Mouse (Mus musculus): ENCODE results near the gene Kcnk7.

The Kcnk7 gene

GRCm38 (mm10) chr19:5725767-5726515 lies 21.8 kb downstream of the Kcnk7 start, which contains the start of gene Ehbp1l1:
Ehbp1l1 (minus strand) TSS chr19:5726317.
- DNase-seq = peak; percentile 85

DNA sequence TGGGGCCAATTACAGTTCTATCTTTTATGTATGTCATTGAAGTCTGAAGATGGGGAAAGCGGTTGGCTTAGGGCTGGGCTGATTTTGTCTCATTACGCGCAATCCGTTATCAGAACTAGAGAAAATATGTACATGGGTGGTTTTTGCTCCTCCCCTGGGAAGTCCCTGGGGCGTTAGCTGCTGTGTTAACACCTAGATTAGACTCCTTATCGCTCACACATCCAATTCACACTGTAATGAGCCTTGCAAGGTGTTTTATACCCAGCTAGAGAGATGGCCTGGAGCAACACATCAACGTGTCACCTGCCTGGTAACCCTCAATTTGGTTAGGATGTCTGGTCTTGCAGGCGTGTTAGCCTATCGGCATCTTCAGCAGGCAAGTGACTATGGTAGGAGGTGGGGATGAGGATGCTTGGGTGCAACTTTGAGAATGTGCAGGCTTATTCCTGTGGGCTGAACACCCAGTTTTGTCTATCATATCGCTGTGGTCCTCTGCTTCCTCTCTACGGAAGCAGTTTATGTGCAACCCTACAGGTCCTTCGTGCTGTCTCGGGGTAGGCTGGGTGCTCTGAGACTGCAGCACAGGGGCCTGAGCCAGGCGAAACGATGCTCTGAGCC lies 22.9 kb downstream of the Kcnk7 start:
- DNase-seq = peak; percentile 36

DNA sequence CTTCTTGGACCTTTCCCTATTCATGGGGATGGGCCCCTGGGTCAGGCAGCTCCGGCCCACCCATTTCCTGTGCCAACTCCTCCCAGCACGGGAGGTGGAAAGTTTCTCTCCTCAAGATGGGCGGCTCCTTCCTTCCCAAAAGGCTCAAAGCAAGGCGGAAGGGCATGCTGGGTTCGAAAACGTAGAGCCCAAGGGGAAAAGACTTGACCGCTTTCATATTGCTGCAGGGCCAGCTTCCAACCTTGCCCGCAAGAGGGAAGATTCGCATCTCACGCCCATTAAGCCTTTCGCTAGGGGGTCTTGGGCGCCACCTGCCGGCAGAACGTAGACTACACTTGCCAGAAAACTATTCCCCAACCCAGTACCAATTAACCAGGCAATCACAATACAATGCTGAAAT lies 23.5 kb downstream of the Kcnk7 start:
- DNase-seq = peak; percentile 92

DNA sequence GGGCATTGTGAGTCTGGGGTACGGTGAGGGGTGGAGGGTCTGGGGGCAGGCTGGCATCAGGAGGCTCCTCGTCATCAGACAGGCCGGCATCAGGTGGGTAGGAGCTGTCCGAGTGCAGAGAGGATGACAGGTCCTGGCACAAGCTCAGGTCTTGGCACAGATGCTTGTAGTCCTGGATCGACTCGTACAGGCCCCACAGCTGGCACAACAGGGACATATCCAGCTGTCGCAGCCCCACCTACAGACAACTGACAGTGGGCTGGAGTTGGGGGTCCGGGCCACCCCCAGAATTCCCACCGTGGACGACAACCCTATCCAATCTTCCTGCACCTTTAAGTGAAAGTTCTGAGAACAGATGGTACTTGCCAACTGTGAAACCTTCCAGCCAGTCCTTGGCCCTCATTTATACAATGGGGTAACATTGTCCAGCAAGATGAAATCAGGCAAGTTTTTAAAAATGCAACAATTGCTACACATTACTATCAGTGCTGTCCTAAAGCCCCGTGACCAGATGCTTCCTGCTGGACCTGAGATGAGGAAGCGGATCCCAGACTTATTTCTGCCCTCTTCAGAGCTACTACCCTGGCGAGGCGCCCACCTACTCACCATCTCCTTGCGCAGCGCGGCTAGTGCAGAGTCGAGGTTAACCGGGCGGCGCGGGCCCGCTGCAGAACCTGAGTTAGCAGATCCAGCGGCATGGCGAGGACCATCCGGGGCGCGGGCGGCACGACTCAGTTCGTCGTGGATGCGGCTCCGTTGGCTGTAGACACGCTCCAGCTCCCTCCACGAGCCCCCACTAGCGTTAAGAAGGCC lies 24.7 kb downstream of the Kcnk7 start:
- DNase-seq = peak; percentile 66

DNA sequence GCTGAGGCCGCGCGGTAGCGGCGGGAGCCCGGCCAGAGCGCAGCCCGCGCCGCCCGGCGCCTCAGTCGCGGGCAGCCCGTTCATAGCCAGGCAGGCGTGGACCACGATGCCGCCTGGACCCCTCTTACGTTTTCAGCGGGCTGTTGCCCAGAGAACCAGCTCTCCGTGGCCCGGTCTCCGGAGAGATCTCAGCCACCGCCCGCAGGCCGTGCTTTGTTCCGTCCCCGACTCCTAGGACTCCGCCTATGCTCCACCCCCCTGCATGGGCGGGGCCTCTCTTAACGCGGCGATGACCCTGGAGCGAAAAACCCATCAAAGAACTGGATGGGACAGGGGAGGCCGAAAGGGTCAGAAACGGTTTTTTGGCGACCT lies 25.3 kb downstream of the Kcnk7 start, which contains the start of gene Fam89b:
Fam89b (minus strand) TSS at position 210 of the 372 bp plus-strand sequence.
- DNase-seq = peak; percentile 96

DNA sequence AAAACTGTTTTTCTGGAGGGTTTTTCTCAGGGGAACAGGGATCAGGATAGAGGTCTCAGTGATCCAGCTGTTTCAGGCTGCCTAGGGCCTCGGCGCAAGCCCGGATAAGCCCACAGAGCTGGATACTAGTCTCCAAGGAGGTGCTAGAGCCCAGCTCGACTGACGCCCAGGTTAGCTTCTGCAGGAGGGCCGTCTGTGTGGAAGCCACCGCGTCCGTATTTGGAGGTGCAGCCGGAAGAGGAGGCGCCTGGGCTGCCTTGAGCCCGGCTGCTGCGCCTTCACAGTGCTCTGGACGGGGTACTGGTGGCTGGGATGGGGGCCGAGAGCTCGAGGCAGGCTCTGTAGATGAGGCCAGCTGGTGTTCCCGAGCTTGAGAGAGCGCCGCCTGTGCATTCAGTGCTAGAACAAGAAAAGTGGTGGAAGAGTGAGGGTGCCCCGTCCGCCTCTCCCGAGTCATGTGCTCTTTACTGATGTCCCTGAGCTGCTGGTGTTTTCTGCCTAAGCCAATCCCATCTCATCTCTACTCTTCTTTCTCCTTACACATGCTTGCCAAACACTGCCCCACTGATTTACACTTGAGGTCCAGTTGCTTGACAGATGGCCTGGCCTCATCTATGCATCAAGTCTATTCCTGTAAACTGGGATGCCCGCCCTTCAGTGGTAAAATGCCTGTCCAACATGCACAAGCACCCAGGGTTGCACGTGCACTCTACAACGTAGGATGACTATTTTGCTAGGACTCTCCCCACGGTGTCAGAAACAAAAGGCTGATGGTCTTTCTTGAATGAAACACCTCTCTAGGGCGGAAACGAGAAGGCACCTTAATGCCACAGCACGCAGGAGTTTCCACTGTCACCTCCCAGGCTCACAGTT lies 26.4 kb downstream of the Kcnk7 start:
- DNase-seq = peak; percentile 50

GRCm38 (mm10) chr19:5731264-5731978 lies 27.3 kb downstream of the Kcnk7 start:
- peak; percentile 97 for DNase-seq

GRCm38 (mm10) chr19:5734325-5734724 lies 30.2 kb downstream of the Kcnk7 start:
- no peak for DNase-seq

DNA sequence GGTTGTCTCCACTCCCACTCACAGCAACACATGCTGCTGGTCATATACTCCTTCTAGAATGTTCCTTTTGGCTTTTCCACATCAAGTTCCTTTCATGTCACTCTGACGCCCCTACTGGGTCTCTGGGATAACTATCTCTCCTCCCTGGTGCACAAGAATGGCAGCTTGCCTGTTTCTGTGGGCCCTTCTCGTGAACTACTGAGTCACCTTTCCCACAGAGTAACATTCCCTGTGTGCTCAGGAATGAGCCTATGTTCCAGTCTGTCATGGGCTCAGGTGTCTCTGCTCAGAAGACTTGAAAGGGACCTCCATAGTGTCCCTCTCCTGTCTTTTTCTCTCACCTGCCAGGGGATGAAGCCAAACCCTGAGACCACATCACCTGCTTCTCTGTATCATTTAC lies 35.3 kb downstream of the Kcnk7 start:
- DNase-seq = no peak

- peak; percentile 81 for DNase-seq
Observed at GRCm38 (mm10) chr19:5740320-5741317, 36.5 kb downstream of the Kcnk7 start, which contains the start of gene Ltbp3. Ltbp3 (plus strand) TSS chr19:5740904.

GRCm38 (mm10) chr19:5741641-5742240 lies 37.6 kb downstream of the Kcnk7 start:
- DNase-seq = peak; percentile 76

GRCm38 (mm10) chr19:5742241-5742641 lies 38.1 kb downstream of the Kcnk7 start:
- no peak for DNase-seq

DNA sequence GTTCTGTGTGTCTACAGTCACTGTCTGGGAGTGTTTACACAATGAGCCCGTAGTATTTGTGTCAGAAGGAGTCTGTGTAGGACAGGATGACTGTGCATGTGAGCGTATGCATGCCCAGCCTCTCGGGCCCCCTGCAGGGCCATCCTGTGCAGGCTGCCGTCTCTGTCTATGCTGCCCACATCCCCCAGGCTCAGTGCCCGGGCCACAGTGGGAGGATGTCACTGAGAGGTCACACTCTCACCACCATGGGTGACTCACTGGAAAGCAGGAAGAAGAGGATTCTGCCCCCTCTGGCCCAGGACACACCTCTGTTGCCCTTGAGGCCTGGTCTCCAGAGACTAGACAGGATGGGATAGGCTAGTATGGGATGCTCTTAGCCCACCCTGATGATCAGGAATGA lies 39.4 kb downstream of the Kcnk7 start:
- no peak for DNase-seq

DNA sequence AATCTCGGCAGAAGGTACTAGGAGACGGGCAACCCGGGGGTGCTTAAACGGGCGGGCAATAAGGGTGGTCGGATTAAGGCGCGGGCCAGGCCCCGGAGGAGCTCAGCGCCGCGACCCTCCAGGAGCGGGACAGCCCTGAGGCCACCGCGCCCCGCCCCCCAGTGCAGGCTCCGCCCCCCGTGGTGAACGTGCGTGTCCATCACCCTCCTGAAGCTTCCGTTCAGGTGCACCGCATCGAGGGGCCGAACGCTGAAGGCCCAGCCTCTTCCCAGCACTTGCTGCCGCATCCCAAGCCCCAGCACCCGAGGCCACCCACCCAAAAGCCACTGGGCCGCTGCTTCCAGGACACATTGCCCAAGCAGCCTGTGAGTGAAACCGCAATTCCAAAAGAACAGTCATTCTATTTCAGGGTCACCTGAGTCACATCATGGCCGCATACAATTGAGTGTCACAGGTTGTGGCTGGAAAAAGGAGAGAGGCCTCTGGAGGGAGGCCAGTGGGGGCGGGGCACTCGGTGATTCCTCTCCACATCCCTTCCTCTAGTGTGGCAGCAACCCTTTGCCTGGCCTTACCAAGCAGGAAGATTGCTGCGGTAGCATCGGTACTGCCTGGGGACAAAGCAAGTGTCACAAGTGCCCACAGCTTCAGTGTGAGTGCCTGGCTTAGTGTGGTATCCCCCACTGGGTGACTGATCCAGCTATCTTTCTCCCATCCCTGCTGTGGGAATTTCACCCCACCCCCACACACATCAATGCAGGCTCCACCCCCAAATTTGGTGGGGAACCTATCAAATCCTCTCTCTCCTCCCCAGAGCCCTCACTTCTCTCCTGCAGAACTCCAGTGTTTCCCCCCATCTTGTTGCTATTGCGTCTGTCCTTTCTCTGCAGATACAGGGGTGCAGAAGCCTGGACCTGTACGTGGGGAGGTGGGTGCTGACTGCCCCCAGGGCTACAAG lies 41.9 kb downstream of the Kcnk7 start:
- DNase-seq = peak; percentile 51

- no peak for DNase-seq
Observed at GRCm38 (mm10) chr19:5746907-5747363, 42.8 kb downstream of the Kcnk7 start.

DNA sequence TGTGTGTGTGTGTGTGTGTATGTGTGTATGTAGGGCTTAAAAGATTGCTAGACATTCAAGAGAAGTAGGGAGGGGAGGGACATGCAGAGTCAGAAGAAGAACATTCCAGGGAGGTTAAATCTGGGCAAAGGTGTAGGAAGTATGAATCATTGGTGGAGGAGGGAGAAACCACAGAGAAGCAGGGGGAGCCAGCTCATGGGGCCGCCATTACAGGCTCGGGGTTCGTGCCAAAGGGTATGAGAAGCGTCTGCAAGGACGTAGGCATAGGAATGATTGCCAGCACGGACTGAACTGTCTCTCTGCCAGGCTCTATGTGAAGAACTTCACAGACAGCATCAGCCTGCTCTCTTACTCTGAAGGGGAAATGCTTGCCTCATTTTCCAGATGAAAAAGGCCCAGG lies 45.3 kb downstream of the Kcnk7 start:
- no peak for DNase-seq

- no peak for DNase-seq
Observed at GRCm38 (mm10) chr19:5750951-5751350, 46.8 kb downstream of the Kcnk7 start.

GRCm38 (mm10) chr19:5751742-5752141 lies 47.6 kb downstream of the Kcnk7 start:
- DNase-seq = peak; percentile 75

All from lung, postnatal 36 days (tissue).